Mouse (Mus musculus): Measurements from ENCODE around the gene Nutf2-ps1. TPM values are rescaled to one million over a fixed set of nuclear protein-coding genes. Genes with fewer than 3 reads are reported as not detected.

The Nutf2-ps1 gene
- total RNA-seq, 4 experiments from 2014 or later, result 37.1 to 57.5 (median 47.8) TPM

DNA sequence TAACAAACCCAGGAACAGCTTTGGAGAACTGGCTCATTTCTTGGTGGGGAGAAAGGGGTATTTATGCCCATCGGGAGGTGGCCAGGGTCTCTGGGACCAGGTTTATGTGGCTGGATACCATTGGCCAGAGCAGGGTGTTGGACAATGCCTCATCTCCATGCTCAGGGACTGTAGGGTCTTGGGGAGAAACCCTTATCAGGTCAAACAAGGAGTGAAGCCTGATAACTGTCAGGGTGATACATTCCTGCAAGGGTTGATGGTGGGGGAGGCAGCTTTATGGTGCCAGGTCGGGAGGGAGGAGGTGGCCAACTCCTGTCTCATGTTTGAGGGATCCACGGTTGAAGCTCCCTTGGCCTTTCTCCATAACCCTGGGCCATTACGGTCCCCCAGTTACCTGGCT is 17.8 kb downstream of the Nutf2-ps1 start:
- no peak for DNase-seq (ENCODE audit: low spot score in 2 of 2)

DNA sequence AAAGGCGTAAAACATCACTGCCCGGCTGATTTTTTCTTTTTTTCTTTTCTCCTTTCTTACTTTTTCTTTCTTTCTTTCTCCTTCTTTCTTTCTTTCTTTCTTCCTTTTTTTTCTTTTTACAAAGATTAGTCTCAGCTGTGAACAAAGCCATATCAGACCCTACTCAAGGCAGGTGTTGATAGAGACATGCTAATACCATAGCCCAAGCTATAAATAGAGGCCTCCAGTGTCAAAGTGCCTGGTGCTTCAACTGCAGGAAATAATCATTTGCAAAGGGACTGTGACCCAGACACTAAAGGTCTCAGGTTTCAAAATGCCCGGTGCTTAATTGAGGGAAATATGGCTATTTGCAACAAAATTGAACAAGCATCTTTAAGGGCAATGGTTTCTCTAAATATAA is 20.3 kb downstream of the Nutf2-ps1 start:
- DNase-seq (ENCODE audit: low spot score in 2 of 2), result no peak

DNA sequence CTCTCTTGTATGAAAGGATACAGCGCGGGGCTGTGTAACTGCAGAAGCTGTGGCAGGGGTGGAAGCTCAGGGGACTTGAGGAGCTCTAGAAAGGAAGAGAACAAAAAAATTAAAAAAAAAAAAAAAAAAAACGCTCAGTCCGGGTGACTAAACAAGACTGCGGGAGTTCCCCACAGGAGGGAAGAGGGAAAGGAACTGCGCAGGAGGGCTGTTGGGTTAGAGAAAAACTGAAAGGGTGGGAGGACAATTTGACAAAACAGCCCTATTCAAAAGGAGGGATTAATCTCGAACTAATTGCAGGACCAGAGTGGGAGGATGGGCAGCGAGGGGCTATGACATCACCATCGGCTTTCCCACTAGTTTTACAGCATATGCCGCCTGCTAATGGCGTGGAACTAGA is 21.0 kb downstream of the Nutf2-ps1 start:
- DNase-seq (ENCODE audit: low spot score in 2 of 2), result no peak

DNA sequence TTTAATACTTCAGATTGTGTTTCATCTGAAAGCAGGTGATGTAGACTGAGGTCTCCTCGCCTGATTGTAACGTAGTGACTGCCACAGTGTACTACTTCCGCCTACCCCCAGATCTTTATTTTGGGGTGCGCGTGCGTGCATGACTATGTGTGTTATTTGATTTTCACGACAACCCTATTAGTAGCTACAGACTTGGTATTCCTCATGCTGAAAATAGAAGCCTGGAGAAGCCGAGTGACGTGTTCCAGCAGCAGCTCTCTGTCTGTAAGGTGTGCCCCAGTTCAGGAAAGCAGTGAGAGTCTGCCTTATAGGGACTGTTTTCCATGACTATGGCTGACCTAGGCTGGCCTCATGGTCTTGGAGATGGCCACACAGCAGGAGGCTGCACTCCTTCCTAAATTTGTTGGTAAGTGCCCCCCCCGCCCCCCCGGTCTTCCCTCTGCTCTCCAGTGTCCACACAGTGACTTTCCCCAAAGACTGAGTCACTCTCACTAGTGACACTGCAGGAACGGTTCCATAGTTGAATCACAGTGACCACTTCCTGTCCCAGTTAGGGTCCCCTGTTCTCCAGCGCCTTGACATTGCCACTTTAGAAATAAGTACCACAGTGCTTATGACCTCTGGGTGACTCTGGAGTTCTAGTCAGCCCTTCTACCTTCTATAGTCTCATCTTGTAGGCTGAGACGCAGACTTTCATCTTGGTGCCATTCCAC is 23.1 kb downstream of the Nutf2-ps1 start:
- no peak for DNase-seq (ENCODE audit: low spot score in 2 of 2)

DNA sequence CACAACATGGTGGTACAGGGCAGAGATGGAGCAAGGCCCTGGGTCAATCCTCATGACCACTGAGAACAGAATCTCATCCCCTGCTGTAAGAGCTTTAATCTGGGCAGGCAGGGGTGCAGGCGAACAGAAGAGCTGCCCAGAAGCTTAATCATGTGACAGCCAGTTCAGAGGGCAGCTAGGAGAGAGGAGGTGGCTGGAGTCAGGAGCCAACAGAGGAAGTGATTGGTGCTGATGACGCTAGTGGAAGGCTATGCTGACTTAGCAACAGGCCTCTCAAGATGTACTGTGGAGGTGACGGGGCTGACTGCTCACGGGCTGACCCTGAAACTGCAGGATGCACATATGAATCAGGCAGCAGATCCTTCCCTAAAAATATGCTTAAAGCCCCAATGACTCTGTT is 24.7 kb downstream of the Nutf2-ps1 start:
- no peak for DNase-seq (ENCODE audit: low spot score in 2 of 2)

DNA sequence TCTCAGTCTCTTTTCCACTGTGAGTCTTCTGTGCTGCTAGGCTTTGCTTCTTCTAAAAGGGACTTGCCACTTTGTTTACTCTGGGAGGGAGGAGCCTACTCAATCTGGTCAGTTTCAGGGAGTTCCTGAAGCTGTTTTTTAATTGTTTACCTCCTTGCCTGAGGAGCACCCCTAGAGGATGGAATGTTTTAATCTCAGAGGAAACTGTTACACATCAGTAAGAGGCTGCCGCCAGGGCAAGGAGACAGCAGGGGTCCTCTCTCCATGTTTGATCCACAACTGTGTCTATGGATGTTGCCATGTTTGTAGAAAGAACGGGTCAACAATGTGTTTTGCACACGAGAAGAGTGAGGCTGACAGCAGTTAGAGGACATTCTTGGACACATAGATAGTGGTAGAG is 28.4 kb downstream of the Nutf2-ps1 start:
- DNase-seq (ENCODE audit: low spot score in 2 of 2), result no peak

DNA sequence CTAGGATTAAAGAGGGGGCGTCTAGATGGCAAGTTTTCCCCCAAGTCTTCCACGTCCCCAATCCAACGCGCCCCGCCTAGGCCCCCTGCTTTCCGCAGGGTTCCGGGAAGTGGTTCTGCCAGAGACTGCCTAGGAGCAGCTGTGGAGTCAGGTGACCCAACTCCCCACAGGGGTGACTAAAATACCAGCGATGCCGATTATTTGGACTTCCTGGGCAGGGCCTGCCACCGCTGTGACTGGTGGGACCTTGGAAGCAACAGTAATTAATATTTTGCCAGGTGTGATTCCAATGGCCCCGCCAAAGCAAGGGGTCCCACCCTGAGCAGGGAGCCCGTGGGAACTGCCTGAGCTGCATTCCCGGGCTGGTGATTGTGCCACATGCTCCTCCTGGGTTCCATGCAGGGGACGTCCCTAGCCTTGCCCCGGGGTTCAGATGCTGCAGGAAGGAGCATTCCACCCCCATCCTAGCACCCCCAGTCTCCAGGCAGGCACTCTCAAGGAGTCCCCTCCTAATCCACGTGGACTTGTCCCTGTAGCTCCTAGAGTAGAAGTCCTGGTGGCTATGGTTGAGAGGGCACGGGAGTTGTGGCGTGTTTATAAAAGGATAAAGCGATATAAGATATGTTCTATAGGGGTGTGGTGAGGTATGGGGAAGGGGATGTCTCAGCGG is 31.5 kb downstream of the Nutf2-ps1 start:
- DNase-seq (ENCODE audit: low spot score in 2 of 2), result no peak

DNA sequence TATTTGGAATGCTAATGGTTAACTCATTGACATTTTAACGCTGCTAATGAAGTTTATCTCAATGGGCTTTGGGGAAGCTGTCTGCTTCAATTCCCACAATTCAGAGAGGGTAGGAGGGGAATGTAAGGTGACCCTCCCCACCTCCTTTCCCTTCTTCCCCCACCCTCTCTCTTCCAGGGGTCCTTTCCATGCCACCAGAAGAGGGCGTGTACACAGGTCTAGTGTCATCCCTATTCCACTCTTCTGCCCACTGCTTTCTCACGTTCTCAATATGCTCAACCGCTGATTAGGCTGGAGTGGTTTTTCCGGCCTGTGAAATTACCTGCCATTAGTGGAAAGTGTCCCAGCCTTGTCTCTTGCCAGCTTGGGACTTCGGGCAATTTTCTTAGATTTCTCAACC is 32.0 kb downstream of the Nutf2-ps1 start:
- no peak for DNase-seq (ENCODE audit: low spot score in 2 of 2)

DNA sequence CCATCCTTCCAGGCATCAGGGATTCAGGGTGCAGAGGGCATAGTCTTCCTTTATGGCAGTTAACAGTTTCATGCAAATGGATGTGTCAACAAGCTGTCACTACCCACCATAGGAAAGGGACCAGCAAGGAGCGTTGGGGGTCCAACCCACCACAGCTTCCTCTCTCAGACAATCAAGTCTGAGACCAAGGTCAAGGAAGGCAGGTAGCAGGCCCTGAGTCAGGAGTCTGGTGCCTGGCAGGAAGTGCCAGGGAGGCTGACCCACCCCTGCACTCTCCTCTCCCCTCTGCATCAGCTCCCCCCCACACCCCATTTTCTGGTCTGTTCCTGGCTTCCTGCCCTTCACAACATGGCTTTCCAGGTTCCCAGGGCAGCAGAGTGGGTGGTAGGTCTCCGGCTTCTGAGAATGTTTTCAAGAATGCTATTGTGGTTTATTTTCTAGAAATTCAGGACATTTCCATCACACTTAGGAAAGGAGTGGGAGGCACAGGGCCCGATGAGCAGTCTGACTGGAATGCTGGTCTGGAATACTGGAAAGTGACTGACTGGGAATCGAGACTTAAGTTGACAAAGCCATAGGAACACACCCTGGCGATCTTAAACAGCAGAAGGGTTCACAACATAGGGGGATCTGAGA is 33.8 kb downstream of the Nutf2-ps1 start:
- no peak for DNase-seq (ENCODE audit: low spot score in 2 of 2)

DNA sequence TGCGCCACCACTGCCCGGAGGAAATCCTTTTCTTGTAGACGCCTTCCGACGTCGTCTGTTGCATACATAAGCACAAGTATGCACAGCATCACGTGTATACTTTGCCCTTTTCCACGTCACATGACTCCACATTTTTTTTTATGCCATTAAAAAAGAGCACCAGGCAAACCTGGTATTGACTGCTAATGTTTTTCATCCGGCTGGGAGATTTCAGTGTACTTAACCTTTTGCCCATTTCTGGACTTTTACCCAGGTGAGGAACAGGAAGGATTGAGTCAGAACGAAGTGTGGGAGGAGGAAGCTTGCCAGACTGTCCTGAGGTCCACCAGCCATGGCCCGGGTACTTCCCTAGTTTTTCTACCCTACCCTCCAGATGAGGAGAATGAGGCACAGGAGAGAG is 34.5 kb downstream of the Nutf2-ps1 start:
- no peak for DNase-seq (ENCODE audit: low spot score in 2 of 2)

DNA sequence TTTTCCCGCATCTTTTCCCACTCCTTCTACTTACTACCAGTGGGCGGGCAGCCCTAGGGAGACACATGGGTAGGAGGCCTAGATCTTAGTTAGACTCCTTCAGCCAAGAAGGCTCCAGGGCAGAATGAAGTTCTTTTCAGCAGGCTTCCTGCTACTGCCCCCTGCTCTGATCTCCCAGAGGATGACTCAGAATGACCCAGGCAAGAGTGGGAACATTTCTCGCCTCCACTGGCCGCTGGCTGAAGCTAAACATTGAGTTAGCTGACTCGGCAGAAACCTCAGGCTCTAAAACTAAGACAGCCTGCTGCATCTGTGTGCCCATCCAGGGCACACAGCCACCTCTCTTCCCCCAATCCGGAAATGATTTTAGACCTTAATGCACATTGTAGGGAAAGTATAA is 36.1 kb downstream of the Nutf2-ps1 start:
- no peak for DNase-seq (ENCODE audit: low spot score in 2 of 2)

DNA sequence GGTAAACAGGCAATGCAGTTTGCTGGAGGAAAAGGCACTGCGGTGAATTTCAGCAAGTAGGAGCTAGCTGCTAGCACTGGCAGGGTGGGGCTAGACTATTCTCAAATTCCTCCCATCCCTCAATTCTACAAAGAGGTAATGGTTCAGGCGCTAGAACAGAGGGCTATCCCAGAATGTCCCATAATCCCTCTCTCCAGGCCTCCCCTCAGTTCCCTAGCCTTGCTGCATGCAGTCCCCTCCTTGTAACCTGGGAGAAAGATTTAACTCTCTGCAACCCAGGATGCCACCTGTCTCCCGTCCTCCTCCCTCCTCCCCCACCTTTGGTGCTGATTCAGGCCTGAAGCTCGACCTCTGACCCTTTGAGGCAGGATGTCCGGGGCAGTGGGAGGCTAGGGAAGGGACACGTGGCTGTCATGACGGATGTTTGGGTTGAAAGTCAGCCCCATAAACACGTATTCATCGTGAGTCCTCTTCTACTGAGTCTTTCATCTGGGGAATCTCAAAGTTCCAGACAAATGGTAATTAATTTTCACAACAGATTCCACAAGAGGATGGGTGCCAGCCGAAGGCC is 36.6 kb downstream of the Nutf2-ps1 start:
- DNase-seq (ENCODE audit: low spot score in 2 of 2), result no peak

DNA sequence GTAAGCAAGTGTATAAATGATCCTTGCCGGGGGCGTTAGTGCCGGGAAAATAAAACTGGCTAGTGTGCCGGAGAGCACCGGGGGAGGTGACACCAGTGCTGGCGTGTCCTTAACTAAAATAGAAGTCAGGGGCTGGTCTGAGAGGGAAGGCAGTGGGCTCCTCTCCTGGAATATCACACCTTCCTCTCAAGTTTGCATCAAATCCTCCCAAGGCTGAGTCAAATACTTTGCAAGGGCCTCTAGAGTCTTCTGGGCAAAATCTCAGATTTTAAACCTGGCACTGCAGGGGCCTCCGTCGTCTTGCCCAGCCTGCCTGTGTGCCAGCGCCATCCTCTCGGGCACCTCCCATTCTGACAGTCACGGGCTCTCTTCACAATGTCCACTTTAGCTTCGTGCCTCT is 37.9 kb downstream of the Nutf2-ps1 start:
- no peak for DNase-seq (ENCODE audit: low spot score in 2 of 2)

DNA sequence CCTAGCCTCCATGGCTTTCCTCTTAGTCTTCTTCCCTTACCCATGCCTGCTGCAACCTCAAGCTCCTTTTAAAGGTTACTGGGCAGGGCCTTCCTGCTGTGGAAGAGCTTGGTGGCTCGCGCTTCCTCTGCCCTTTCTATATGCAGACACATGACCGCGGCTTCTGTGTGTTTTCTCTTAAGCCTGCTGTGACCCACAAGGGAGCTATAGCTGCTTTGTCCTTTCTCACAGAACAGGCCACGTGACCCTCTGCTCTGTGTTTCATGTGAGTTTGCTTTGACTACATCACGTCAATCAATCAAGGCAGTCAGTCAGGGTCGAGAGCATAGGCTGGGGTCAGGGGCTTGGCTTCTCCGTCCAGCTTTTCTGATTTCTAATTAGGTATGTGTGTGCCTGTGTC is 41.3 kb downstream of the Nutf2-ps1 start:
- DNase-seq (ENCODE audit: low spot score in 2 of 2), result no peak

DNA sequence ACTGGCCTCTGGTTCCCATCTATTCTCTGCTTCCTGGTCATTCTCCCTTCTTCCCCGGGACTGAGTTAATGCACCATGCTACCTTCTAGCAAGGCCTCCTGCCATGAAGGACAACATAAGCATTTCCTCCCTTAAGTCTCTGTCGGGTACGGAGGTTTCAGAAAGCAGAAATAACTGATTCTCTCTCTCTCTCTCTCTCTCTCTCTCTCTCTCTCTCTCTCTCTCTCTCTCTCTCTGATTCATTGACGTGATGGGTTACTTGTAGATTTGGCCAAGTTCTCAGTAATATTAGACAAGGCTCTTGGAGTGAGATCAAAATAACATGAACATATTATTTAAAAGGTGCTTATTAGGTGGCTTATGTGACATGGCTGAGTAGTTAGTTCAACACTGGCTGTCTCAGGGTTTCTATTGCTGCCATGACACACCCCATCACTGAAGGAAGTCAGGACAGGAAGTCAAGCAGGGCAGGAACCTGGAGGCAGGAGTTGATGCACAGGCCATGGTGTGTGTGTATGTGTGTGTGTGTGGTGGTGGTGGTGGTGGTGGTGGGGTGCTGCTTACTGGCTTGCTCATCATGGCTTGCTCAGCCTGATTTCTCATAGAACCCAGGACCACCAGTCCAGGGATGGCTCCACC is 43.8 kb downstream of the Nutf2-ps1 start:
- DNase-seq (ENCODE audit: low spot score in 2 of 2), result no peak

DNA sequence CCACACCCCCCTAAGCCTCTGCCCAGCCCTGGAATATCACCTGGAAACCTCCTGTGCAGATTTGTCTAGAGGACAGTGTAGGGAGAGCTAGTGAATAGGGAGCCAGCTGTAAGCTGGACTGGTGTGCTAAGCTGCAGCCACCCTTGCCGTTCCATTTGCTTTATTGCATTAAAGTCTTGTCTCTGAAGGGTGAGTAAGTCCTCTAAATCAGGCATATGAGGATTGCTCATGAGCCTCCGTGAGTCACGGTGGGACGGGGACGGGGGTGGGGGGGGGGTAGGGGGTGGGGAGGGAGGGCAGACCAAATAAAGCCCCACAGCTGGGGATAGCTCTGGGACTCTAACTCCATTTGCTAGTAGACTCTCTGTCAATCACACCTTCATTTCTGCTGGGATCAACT is 45.3 kb downstream of the Nutf2-ps1 start:
- DNase-seq (ENCODE audit: low spot score in 2 of 2), result no peak

DNA sequence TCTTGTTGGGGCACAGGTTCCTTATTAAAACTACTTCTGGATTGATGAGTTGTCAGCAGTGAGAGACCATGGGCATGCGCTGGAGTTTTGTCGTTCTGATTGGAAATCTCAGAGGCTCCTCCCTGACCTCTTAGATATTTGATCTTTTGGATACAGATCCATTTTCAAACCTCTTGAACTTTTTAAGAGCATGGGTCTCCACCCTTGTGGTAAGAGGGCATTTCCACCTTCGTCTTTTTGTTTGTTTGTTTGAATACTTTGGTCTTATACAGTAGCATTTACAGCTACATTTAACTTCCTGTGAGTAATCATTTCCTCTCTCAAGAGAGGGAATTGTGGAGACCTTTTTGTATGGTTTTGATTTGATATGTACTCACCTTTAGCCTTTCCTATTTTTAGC is 49.6 kb downstream of the Nutf2-ps1 start:
- no peak for DNase-seq (ENCODE audit: low spot score in 2 of 2)

DNA sequence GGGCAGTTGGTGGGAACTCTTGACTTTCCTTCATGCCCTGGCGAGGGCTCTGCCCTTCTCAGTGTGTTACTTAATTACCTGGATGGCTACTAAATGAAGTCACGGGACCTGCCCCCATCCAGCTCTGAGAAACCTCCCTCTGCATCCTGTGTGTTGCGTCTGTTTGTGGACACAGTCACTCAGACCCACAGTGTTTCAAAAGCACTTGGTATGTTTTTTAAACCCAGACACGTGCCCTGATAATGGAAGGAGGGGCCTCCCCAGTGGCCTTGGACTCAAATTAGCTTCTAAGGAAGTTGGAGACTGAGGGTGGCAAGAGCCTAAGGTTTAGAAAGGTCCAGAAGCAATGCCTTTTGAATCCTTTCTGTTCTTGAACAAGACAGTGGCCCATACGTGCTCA is 50.1 kb downstream of the Nutf2-ps1 start:
- DNase-seq (ENCODE audit: low spot score in 2 of 2), result no peak
